Mouse (Mus musculus) left cerebral cortex, postnatal 4 days (tissue): ENCODE results near the gene Metap1. TPM values are rescaled to one million over a fixed set of nuclear protein-coding genes. Genes with fewer than 3 reads are reported as not detected.
A peak's percentile ranks its signal among the peaks of the same experiment; 100 is the strongest.

ENCODE experiments used
- DNase-seq: peaks from one replicate; pipeline ENCODE4 v3.0.0-alpha.2; 2022
- intact Hi-C: fragments of 180-260 bp; cut with DNase I; formaldehyde crosslinking; loops from one replicate; pipeline ENCODE4 v1.15.1; 2025
- total RNA-seq, 2 experiments: library from RNA; stranded (reverse); gene quantifications; 2 replicates each; pipeline ENCODE4 v1.2.3; 2021

The Metap1 gene
- 10 to 100 TPM; 62.7 to 64.6 TPM for total RNA-seq

- peak; percentile 97 for DNase-seq
- intact Hi-C loops, result loop anchor here (10.0 kb wide), 1 partner anchor 255 kb away; the partner anchor contains the start of gene Tspan5
Observed at GRCm38 (mm10) chr3:138489327-138490033, at the start of gene Metap1. Metap1 (minus strand) TSS chr3:138489515.

GRCm38 (mm10) chr3:138536031-138536430 lies 46.7 kb upstream of the Metap1 start:
- no peak for DNase-seq
- intact Hi-C loops, result no loop called here

GRCm38 (mm10) chr3:138532764-138533163 lies 43.4 kb upstream of the Metap1 start:
- DNase-seq, result no peak
- intact Hi-C loops, result no loop called here

GRCm38 (mm10) chr3:138531479-138532181 lies 42.3 kb upstream of the Metap1 start:
- intact Hi-C loops, result no loop called here
- no peak for DNase-seq

GRCm38 (mm10) chr3:138530578-138531478 lies 41.5 kb upstream of the Metap1 start:
- intact Hi-C loops, result no loop called here

GRCm38 (mm10) chr3:138528265-138528664 lies 39.0 kb upstream of the Metap1 start:
- no peak for DNase-seq
- intact Hi-C loops, result no loop called here

More at GRCm38 (mm10) chr3:138530578-138531478, 41.5 kb upstream of the Metap1 start:
- DNase-seq, result no peak

GRCm38 (mm10) chr3:138527667-138528231 lies 38.4 kb upstream of the Metap1 start:
- DNase-seq, result peak; percentile 80
- intact Hi-C loops, result no loop called here

- intact Hi-C loops, result no loop called here
- DNase-seq, result peak; percentile 98
Observed at GRCm38 (mm10) chr3:138526916-138527666, 37.8 kb upstream of the Metap1 start.

- intact Hi-C loops, result no loop called here
- DNase-seq, result peak; percentile 43
Observed at GRCm38 (mm10) chr3:138526073-138526915, 37.0 kb upstream of the Metap1 start, which contains the start of gene Eif4e. Eif4e (plus strand) TSS chr3:138526179.

GRCm38 (mm10) chr3:138525494-138525893 lies 36.2 kb upstream of the Metap1 start:
- intact Hi-C loops, result no loop called here
- no peak for DNase-seq

- intact Hi-C loops, result no loop called here
Observed at GRCm38 (mm10) chr3:138523956-138524355, 34.6 kb upstream of the Metap1 start.

GRCm38 (mm10) chr3:138519218-138519617 lies 29.9 kb upstream of the Metap1 start:
- intact Hi-C loops, result no loop called here
- no peak for DNase-seq

More at GRCm38 (mm10) chr3:138523956-138524355, 34.6 kb upstream of the Metap1 start:
- no peak for DNase-seq

- intact Hi-C loops, result no loop called here
- no peak for DNase-seq
Observed at GRCm38 (mm10) chr3:138517881-138518280, 28.6 kb upstream of the Metap1 start.

- no peak for DNase-seq
- intact Hi-C loops, result no loop called here
Observed at GRCm38 (mm10) chr3:138515656-138516370, 26.5 kb upstream of the Metap1 start.

GRCm38 (mm10) chr3:138514749-138515148 lies 25.4 kb upstream of the Metap1 start:
- intact Hi-C loops, result no loop called here
- no peak for DNase-seq

GRCm38 (mm10) chr3:138513243-138513642 lies 23.9 kb upstream of the Metap1 start:
- intact Hi-C loops, result no loop called here
- DNase-seq, result no peak

GRCm38 (mm10) chr3:138510471-138510870 lies 21.2 kb upstream of the Metap1 start:
- intact Hi-C loops, result no loop called here

GRCm38 (mm10) chr3:138509581-138509980 lies 20.3 kb upstream of the Metap1 start:
- intact Hi-C loops, result no loop called here
- DNase-seq, result no peak

More at GRCm38 (mm10) chr3:138510471-138510870, 21.2 kb upstream of the Metap1 start:
- DNase-seq, result no peak
